Mouse (Mus musculus): Measurements from ENCODE around the gene Tmem175. TPM values are rescaled to one million over a fixed set of nuclear protein-coding genes. Genes with fewer than 3 reads are reported as not detected.

Gene Tmem175
- polyA plus RNA-seq, 1 experiment, result 33.2 TPM

GRCm38 (mm10) chr5:108657406-108657805, 27.8 kb downstream of the Tmem175 start:
- Histone ChIP-seq H3K4me1 (ENCODE audit: control insufficient read depth, insufficient read depth, insufficient read length) (peaks cover 7% of the 10 kb centered on the region; the same call in 1 of the 2 replicates), H3K27ac (ENCODE audit: insufficient read depth, low read length) (no peak overlapping the region), H3K36me3 (ENCODE audit: control insufficient read depth, insufficient read depth, low read length) (peaks cover 26% of the 10 kb centered on the region), H3K4me3 (ENCODE audit: extremely low read depth, insufficient read depth, insufficient read length) (no peak overlapping the region), H3K27me3 (ENCODE audit: control insufficient read depth, insufficient read depth, low read length) (no peaks in the 10 kb centered on the region)
- DNase-seq (ENCODE audit: low read depth in 1 of 2, low spot score in 2 of 2), result no peak
- no peak for TF ChIP-seq CTCF (IDR thresholded peaks at IDR 0.05; ENCODE audit: extremely low read depth, insufficient read depth, insufficient read length, insufficient replicate concordance)
- TF ChIP-seq POLR2A (IDR thresholded peaks at IDR 0.05; ENCODE audit: low read depth, low read length), result no peak
- 79% methylated on average over 5 of the region's 5 CpGs for WGBS

DNA sequence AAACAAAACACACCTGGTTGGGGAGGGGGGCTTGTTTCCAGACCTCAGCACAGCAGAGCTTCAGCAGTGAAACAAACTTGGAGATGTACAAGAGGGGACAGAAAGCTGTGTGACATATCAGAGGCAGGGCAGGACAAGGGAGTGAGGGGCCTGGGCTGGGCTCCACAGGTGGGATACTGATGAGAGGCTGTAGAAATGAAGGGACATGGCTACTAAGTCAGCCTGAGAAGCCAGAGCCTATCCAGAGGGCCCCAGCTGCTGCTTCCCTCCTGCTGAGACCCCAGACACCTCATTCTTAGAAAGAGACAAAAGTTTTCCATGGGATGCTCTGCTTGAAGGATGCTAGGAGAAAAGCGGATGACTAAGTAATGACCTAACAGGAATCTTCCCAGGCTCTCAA, 29.0 kb downstream of the Tmem175 start:
- Histone ChIP-seq H3K27ac (ENCODE audit: insufficient read depth, low read length) (no peak overlapping the region), H3K27me3 (ENCODE audit: control insufficient read depth, insufficient read depth, low read length) (no peaks in the 10 kb centered on the region), H3K36me3 (ENCODE audit: control insufficient read depth, insufficient read depth, low read length) (peaks cover 20% of the 10 kb centered on the region), H3K4me3 (ENCODE audit: extremely low read depth, insufficient read depth, insufficient read length) (no peak overlapping the region), H3K4me1 (ENCODE audit: control insufficient read depth, insufficient read depth, insufficient read length) (peaks cover 7% of the 10 kb centered on the region; the same call in 1 of the 2 replicates)
- DNase-seq (ENCODE audit: low read depth in 1 of 2, low spot score in 2 of 2), result no peak
- TF ChIP-seq CTCF (IDR thresholded peaks at IDR 0.05; ENCODE audit: extremely low read depth, insufficient read depth, insufficient read length, insufficient replicate concordance), result no peak
- TF ChIP-seq POLR2A (IDR thresholded peaks at IDR 0.05; ENCODE audit: low read depth, low read length), result no peak
- WGBS, result 97% methylated on average over 1 of the region's 1 CpGs

- no peak for TF ChIP-seq CTCF (IDR thresholded peaks at IDR 0.05; ENCODE audit: extremely low read depth, insufficient read depth, insufficient read length, insufficient replicate concordance)
- no peak for TF ChIP-seq POLR2A (IDR thresholded peaks at IDR 0.05; ENCODE audit: low read depth, low read length)
- Histone ChIP-seq H3K4me3 (ENCODE audit: extremely low read depth, insufficient read depth, insufficient read length) (peak within 1 kb of the TSS; percentile 87), H3K27me3 (ENCODE audit: control insufficient read depth, insufficient read depth, low read length) (no peaks in the 10 kb centered on the region), H3K27ac (ENCODE audit: insufficient read depth, low read length) (no peak within 1 kb of the TSS; the same call in 1 of the 2 replicates), H3K36me3 (ENCODE audit: control insufficient read depth, insufficient read depth, low read length) (peaks cover 8% of the 10 kb centered on the region), H3K4me1 (ENCODE audit: control insufficient read depth, insufficient read depth, insufficient read length) (peaks cover 7% of the 10 kb centered on the region; the same call in 1 of the 2 replicates)
- WGBS, result 11% methylated on average over 24 of the region's 24 CpGs
- DNase-seq (ENCODE audit: low read depth in 1 of 2, low spot score in 2 of 2), result no peak
Measured at GRCm38 (mm10) chr5:108659698-108660631, 30.4 kb downstream of the Tmem175 start, which contains the start of gene Idua. Gene Idua, plus strand, starts transcription at chr5:108660331.

DNA sequence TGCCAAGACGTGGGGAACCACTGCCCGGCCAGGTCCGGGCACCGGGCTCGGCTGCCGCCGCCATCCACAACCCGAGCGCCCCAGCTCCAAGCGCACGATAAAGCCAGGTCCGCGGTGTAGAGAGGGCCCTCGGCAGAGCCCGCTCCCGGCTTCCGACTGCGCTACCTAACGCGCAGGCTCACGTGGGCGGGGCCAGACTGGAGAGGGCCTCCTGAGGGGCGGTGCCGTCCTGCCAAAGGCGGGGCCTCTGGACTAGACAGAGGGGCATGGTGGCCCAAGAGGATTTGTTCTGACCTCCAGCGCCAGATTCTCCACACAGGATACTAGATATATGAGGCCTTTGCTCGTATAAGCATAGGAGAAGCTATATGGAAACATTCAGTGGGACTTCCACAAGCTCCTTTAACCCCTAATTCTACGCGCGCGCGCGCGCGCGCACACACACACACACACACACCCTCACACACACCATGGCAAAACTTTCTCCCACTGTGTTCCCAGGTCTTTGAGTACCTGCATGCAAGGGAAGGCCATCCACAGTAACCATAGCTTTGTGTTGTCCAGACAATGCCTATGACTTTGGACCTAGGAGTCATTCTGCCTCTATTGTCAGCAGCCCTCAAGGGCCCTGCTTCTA, 31.2 kb downstream of the Tmem175 start:
- WGBS, result 21% methylated on average over 36 of the region's 36 CpGs
- peak; percentile 67 to 92 for DNase-seq (ENCODE audit: low read depth in 1 of 2, low spot score in 2 of 2)
- peak overlapping the region; percentile 87 for H3K4me3 ChIP-seq (ENCODE audit: extremely low read depth, insufficient read depth, insufficient read length)
- peaks cover 5% of the 10 kb centered on the region for H3K36me3 ChIP-seq (ENCODE audit: control insufficient read depth, insufficient read depth, low read length)
- no peaks in the 10 kb centered on the region for H3K27me3 ChIP-seq (ENCODE audit: control insufficient read depth, insufficient read depth, low read length)
- TF ChIP-seq POLR2A (IDR thresholded peaks at IDR 0.05; ENCODE audit: low read depth, low read length), result peak; percentile 77
- TF ChIP-seq CTCF (IDR thresholded peaks at IDR 0.05; ENCODE audit: extremely low read depth, insufficient read depth, insufficient read length, insufficient replicate concordance), result no peak
- H3K27ac ChIP-seq (ENCODE audit: insufficient read depth, low read length), result no peak overlapping the region; the same call in 1 of the 2 replicates
- H3K4me1 ChIP-seq (ENCODE audit: control insufficient read depth, insufficient read depth, insufficient read length), result peaks cover 7% of the 10 kb centered on the region; the same call in 1 of the 2 replicates

DNA sequence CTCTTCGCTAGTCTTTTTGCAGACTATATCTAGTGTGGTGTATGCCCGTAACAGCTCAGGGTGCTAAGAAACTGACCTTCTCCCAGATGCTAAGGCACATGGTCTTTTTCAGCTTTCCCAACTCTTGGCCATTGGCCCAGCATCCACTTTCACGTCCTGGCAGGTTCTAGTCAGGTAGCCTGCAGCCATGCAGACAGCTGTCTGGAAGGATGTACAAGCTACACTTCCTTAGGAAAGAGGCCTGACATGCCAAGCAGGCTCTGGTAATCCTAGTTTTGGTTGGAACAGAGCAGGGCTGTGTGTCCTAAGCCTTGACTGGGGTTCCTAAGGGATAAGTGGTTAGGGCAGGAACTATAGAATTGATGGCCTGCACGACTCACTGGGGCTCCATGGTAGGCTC, 33.2 kb downstream of the Tmem175 start:
- DNase-seq (ENCODE audit: low read depth in 1 of 2, low spot score in 2 of 2), result no peak
- Histone ChIP-seq H3K27me3 (ENCODE audit: control insufficient read depth, insufficient read depth, low read length) (no peaks in the 10 kb centered on the region), H3K27ac (ENCODE audit: insufficient read depth, low read length) (no peak overlapping the region), H3K4me3 (ENCODE audit: extremely low read depth, insufficient read depth, insufficient read length) (no peak overlapping the region), H3K4me1 (ENCODE audit: control insufficient read depth, insufficient read depth, insufficient read length) (peaks cover 7% of the 10 kb centered on the region; the same call in 1 of the 2 replicates), H3K36me3 (ENCODE audit: control insufficient read depth, insufficient read depth, low read length) (no peaks in the 10 kb centered on the region)
- WGBS, result 81% methylated on average over 4 of the region's 4 CpGs
- TF ChIP-seq CTCF (IDR thresholded peaks at IDR 0.05; ENCODE audit: extremely low read depth, insufficient read depth, insufficient read length, insufficient replicate concordance) (no peak), POLR2A (IDR thresholded peaks at IDR 0.05; ENCODE audit: low read depth, low read length) (no peak)

DNA sequence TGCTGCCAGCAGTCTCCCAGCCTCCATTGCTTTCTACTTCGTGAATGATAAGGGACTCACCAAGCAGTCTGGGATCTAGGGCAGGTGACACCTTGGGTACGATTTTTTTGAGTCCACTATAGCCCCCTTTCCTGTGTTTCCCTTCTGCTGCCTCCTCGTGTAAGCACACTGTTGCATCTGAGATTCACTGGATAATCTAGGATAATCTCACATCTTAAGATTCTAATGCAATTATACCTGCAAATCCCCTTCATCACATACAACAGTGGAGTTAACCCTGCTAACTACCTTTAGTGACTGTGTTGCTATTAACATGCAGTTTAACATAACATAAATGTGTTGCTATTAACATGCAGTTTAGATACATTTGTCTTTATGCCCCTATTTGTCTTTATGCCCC, 35.5 kb downstream of the Tmem175 start:
- Histone ChIP-seq H3K4me1 (ENCODE audit: control insufficient read depth, insufficient read depth, insufficient read length) (peaks cover 2% of the 10 kb centered on the region; the same call in 1 of the 2 replicates), H3K4me3 (ENCODE audit: extremely low read depth, insufficient read depth, insufficient read length) (no peak overlapping the region), H3K27me3 (ENCODE audit: control insufficient read depth, insufficient read depth, low read length) (no peaks in the 10 kb centered on the region), H3K36me3 (ENCODE audit: control insufficient read depth, insufficient read depth, low read length) (no peaks in the 10 kb centered on the region), H3K27ac (ENCODE audit: insufficient read depth, low read length) (no peak overlapping the region)
- 64% methylated on average over 3 of the region's 3 CpGs for WGBS
- TF ChIP-seq POLR2A (IDR thresholded peaks at IDR 0.05; ENCODE audit: low read depth, low read length), result no peak
- TF ChIP-seq CTCF (IDR thresholded peaks at IDR 0.05; ENCODE audit: extremely low read depth, insufficient read depth, insufficient read length, insufficient replicate concordance), result no peak
- DNase-seq (ENCODE audit: low read depth in 1 of 2, low spot score in 2 of 2), result no peak

All from spleen, adult 2 months (tissue).